Mouse (Mus musculus) MEL (cell line): ENCODE results near the gene Akt1s1.

Source experiments
- CTCF ChIP-seq, 3 experiments: IDR thresholded peaks in 2 of 3; conservative IDR thresholded peaks in 1 of 3; 2 replicates each; pipeline ENCODE4 v1.5.1; 2011 to 2012; ENCODE audit warnings: low read length in 3 of 3, low read depth in 2 of 3, mild to moderate bottlenecking in 2 of 3, improper control_type of control experiment in 1 of 3, inconsistent platforms in 1 of 3, mixed read lengths in 1 of 3, moderate library complexity in 1 of 3; ENCODE audit not compliant: control insufficient read depth in 1 of 3, insufficient read depth in 1 of 3, poor library complexity in 1 of 3, severe bottlenecking in 1 of 3
- EP300 ChIP-seq, 2 experiments: IDR thresholded peaks; 2 replicates each; pipeline ENCODE4 v1.6.1; 2011; ENCODE audit warnings: improper control_type of control experiment in 2 of 2, low read length in 2 of 2, low read depth in 1 of 2, mild to moderate bottlenecking in 1 of 2
- HCFC1 ChIP-seq: IDR thresholded peaks from 2 replicates; pipeline ENCODE4 v1.6.1; 2012; ENCODE audit warnings: low read depth, mild to moderate bottlenecking, inconsistent platforms, low read length, improper control_type of control experiment, moderate library complexity
- MAX ChIP-seq: IDR thresholded peaks from 2 replicates; pipeline ENCODE4 v1.6.1; 2011; ENCODE audit warnings: low read length, improper control_type of control experiment
- MEF2A ChIP-seq: IDR thresholded peaks from 2 replicates; pipeline ENCODE4 v1.6.1; 2014; ENCODE audit warnings: low read depth, mild to moderate bottlenecking, inconsistent platforms, low read length, improper control_type of control experiment; ENCODE audit not compliant: poor library complexity, insufficient replicate concordance, severe bottlenecking; ENCODE audit errors: extremely low read depth
- MYC ChIP-seq: IDR thresholded peaks from 2 replicates; pipeline ENCODE4 v1.6.1; 2011; ENCODE audit warnings: low read depth, mild to moderate bottlenecking, low read length, improper control_type of control experiment, moderate library complexity
- POLR2A ChIP-seq, 2 experiments: IDR thresholded peaks; 2 replicates each; pipeline ENCODE4 v1.6.1; 2011 to 2012; ENCODE audit warnings: low read length in 2 of 2, mild to moderate bottlenecking in 2 of 2, control low read depth in 1 of 2, improper control_type of control experiment in 1 of 2, low read depth in 1 of 2, moderate library complexity in 1 of 2; ENCODE audit not compliant: control insufficient read depth in 1 of 2, insufficient read depth in 1 of 2, poor library complexity in 1 of 2
- RCOR1 ChIP-seq: IDR thresholded peaks from 2 replicates; pipeline ENCODE4 v1.6.1; 2012; ENCODE audit warnings: low read depth, mild to moderate bottlenecking, inconsistent platforms, low read length, improper control_type of control experiment
- USF1 ChIP-seq: IDR thresholded peaks from 2 replicates; pipeline ENCODE4 v1.6.1; 2014; ENCODE audit warnings: low read depth, mild to moderate bottlenecking, inconsistent platforms, low read length, improper control_type of control experiment, moderate library complexity
- ZNF384 ChIP-seq: IDR thresholded peaks from 2 replicates; pipeline ENCODE4 v1.6.1; 2012; ENCODE audit warnings: low read depth, mild to moderate bottlenecking, inconsistent platforms, low read length, improper control_type of control experiment

GRCm38 (mm10) chr7:44856265-44856916, 7.6 kb downstream of the Akt1s1 start:
- no peak for TF ChIP-seq MYC
- no peak for TF ChIP-seq CTCF (IDR thresholded peaks at IDR 0.05 in 2 of 3, conservative IDR thresholded peaks at IDR 0.05 in 1 of 3; ENCODE audit: control insufficient read depth in 1 of 3, insufficient read depth in 1 of 3, low read depth in 2 of 3, low read length in 3 of 3, poor library complexity in 1 of 3, severe bottlenecking in 1 of 3)
- TF ChIP-seq ZNF384: peak; percentile 96
- no peak for TF ChIP-seq MEF2A
- peak; percentile 17 to 22; a peak in 3 of 4 replicates for TF ChIP-seq EP300 (IDR thresholded peaks at IDR 0.05; ENCODE audit: low read depth in 1 of 2, low read length in 2 of 2)
- TF ChIP-seq RCOR1: no peak
- TF ChIP-seq POLR2A (IDR thresholded peaks at IDR 0.05; ENCODE audit: control insufficient read depth in 1 of 2, insufficient read depth in 1 of 2, low read depth in 1 of 2, low read length in 2 of 2, poor library complexity in 1 of 2): no peak
- no peak; the same call in 1 of the 2 replicates for TF ChIP-seq USF1
- no peak for TF ChIP-seq HCFC1
- no peak for TF ChIP-seq MAX
